Mouse (Mus musculus): ENCODE data around the gene Efna2.
"Not testable (repeated sequence)": the region's sequence is repeated elsewhere in the genome, so short reads cannot be mapped to it uniquely, and the experiment has no call there.

The Efna2 gene

GRCm38 (mm10) chr10:80155277-80155676, 24.0 kb upstream of the Efna2 start:
- no peak for DNase-seq (ENCODE audit: low read depth)

DNA sequence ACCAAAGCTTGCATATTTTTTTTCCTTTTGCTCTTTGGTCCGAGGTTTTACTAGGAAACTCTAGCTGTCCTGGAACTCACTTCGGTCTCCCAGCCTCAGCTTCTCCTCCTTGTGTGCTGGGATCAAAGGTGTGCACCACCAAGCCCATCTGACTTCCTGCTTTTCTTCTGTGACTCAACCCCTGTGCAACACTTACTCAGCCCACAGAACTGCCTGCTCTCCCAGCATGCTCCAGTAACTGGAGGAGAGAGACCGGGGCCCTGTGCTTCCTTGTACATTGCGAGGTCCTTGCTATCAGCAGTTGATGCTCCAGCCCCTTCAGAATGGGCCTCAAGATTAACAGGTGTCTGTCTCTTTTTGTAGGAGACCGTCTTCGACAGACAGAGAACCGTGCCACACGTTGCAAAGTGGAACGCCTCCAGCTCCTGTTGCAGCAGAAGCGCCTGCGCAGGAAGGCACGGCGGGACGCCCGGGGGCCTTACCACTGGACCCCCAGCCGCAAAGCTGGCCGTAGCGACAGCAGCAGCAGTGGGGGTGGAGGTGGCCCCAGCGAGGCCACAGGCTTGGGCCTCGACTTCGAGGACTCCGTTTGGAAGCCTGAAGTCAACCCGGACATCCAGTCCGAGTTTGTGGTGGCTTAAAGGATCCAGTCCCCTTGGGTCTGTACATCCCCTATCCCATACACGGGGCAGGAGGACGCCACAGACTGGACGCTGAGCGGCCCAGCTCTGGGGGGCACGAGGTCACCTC, 23.1 kb upstream of the Efna2 start:
- peak; percentile 40 for DNase-seq (ENCODE audit: low read depth)

- no peak for DNase-seq (ENCODE audit: low read depth)
Observed at GRCm38 (mm10) chr10:80156752-80157053, 22.6 kb upstream of the Efna2 start.

DNA sequence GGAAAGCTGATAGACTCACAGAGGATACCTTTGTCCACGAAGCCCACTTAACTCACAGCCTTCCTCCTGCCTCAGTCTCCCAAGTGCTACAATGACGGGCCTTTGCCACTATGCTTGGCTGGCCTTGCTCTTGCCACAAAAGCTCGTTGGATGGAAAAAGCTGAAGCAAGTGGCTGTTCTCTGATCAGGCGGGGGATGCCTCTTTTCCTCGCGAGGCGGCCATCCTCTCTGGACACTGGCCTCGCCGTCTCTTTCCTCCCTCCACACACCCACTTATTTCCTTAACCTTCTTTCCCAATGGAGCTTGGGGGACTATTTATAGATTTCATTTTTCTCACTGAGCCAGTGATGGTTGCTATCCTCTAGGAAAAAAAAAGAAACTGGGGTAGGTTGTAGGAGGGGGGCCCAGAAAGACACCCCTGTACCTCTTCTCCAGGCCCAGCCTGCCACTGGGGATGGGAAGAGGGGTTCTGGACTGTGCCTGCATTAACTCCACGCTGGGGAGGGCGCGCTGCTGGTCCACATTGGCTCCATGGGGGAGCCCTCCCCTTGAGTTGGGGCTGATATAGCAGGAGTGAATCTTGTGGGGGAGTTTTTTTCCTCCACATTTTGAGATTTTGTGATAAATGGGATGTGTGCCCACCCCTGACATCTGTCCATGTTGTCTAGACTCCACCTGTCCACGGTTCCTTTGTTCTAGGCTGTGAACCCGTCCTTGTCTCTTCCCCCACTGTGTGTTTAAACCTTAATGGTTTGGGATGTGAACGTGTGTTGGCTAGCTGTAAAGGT, 21.9 kb upstream of the Efna2 start:
- no peak for DNase-seq (ENCODE audit: low read depth)

GRCm38 (mm10) chr10:80158307-80158986, 20.8 kb upstream of the Efna2 start:
- peak; percentile 81 for DNase-seq (ENCODE audit: low read depth)

GRCm38 (mm10) chr10:80159021-80159560, 20.2 kb upstream of the Efna2 start:
- DNase-seq (ENCODE audit: low read depth), result no peak

GRCm38 (mm10) chr10:80159561-80160454, 19.5 kb upstream of the Efna2 start:
- DNase-seq (ENCODE audit: low read depth), result peak; percentile 100

DNA sequence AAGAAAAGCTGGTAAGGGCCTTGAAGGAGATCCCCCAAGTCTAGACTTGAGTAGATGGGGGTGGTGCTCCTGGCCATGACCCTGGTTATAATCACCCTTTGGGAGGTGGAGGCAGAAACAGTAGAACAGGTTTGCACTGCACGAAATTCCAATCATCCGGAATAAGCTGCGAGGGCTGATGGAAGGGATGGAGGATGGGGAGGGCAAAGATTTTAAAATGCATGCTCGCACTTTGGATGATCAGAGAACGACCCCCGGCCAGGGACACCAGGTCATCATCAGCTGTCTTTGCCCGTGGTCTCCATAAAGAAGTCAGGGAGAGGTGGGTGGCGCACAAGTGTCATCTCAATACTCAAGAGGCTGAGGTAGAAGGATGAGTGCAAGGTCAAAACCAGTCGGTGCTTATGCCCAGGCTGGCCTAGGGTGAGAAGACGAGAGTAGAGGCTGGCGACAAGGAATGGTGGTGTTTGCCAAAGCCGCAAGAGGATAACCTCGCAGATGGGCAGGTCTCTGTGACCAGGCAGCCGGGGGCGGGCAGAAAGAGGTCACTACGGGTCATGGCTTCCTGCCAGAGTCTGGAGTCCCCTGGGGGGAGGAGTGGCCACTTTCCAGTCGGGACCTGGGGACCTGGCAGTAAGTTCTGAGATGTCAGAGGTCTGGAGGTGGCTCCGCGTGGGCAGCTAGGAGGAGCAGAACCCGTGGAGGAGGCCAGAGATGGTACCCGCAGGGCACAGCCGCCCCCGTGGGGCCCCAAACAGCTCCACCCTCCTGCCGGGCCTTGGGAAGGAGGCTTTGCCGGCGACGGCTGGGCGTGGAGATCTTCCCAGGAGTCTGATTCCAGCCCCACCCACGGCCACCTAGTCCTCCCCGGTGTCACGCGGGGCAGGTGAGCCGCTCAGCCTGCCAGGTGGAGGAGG, 18.6 kb upstream of the Efna2 start:
- DNase-seq (ENCODE audit: low read depth), result peak; percentile 61

- DNase-seq (ENCODE audit: low read depth), result no peak
Observed at GRCm38 (mm10) chr10:80161522-80162242, 17.6 kb upstream of the Efna2 start.

GRCm38 (mm10) chr10:80162243-80162608, 17.1 kb upstream of the Efna2 start:
- DNase-seq (ENCODE audit: low read depth), result no peak

GRCm38 (mm10) chr10:80162716-80163299, 16.5 kb upstream of the Efna2 start:
- DNase-seq (ENCODE audit: low read depth), result peak; percentile 54

- DNase-seq (ENCODE audit: low read depth), result no peak
Observed at GRCm38 (mm10) chr10:80163721-80164120, 15.6 kb upstream of the Efna2 start.

- DNase-seq (ENCODE audit: low read depth), result no peak
Observed at GRCm38 (mm10) chr10:80164161-80164997, 14.9 kb upstream of the Efna2 start.

DNA sequence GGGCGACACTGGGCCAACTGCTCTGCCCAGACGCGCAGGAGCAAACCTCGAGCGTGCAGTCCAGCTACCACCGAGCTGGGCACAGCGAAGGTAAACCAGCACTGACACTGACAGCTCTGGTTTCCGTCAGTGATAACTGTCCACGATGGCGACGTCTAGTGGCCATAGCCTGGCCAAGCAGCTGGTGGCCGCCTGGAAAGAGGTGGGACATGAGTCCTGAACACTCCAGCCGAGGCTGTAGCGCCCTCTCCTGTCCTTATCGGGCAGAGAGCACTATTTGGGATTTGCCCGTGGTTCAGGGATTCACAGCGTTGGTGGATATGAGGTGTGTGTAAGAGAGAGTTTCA, 14.3 kb upstream of the Efna2 start:
- DNase-seq (ENCODE audit: low read depth), result peak; percentile 93

DNA sequence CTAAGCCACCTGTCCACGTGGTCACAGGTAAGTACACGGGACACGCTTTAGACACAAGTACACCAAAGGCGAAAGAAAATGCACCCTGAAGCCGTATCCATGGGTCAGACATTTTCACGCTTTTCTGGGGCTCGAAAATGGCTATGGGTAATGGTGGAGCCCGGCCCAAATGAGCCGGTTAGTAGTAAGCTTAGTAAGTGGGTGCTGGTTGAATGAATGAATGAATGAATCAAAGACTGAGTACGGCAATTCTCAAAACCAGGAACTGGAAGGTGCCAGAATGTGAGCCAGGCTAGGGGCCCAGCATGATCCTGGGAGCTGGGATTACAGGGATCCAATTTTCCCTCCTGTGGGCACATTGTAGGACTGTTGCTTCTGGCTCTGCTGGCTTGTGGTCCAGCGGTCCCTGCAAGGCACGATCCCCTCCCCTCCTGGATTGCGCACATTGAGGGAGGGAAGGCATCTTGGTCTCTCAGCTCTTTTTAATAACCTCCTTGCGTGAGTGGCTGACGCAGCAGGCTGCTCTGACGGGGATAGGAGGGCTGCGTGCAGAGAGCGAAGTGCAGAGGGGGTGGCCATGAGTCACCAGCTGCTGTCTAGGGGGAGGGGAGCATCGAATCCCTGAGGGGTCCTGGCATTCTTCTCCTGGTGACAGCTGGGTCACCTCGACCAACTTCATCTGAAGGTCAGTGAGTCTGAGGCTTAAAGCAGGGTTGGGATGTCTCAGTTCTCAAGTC, 13.7 kb upstream of the Efna2 start, which contains the start of gene Cirbp:
Gene Cirbp, plus strand, starts transcription at position 594 of the 737 bp plus-strand sequence.
- DNase-seq (ENCODE audit: low read depth), result no peak

DNA sequence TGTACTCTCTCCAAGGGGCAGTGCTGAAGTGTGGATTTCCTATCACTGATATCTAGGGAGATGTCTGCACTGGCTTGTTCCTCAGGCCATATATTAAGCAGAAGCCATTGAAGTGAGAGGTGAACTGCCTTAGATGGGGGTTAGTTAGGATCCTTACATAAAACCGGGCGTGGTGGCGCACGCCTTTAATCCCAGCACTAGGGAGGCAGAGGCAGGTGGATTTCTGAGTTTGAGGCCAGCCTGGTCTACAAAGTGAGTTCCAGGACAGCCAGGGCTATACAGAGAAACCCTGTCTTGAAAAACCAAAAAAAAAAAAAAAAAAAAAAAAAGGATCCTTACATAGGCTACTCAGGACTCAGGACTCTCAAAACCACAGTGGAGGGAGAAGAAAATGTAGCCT, 13.1 kb upstream of the Efna2 start:
- not testable (repeated sequence) for DNase-seq (ENCODE audit: low read depth)

DNA sequence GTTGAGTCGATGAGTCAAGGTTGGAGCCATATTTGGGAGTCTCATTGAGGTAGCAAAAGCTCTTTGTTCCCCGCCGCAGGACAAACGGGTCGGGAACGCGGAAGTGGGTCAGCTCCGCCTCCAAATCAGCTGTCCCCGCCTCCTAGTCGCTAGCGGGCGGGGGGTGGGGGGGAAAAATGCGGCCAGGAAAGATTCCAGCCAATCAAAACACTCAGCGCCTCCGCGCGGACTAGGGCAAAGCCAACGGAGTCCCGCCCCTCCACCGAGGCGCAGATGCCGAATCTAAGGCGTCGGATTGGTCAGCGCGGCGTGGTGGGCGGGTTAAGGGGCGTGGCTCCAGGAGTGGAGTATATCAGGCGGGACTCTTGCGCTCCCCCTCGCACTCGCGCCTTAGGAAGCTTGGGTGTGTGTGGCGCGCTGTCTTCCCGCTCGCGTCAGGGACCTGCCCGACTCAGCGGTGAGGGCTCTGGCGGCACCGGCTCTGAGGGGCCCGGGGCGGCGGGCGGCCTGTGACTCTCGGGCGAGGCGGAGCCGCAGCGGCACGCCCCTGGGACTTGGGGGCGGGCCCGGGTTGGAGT, 11.7 kb upstream of the Efna2 start:
- peak; percentile 99 for DNase-seq (ENCODE audit: low read depth)

Measured in naive thymus-derived CD4-positive, alpha-beta T cell, adult 2 months (primary cell).